In the genomic region with DNA sequence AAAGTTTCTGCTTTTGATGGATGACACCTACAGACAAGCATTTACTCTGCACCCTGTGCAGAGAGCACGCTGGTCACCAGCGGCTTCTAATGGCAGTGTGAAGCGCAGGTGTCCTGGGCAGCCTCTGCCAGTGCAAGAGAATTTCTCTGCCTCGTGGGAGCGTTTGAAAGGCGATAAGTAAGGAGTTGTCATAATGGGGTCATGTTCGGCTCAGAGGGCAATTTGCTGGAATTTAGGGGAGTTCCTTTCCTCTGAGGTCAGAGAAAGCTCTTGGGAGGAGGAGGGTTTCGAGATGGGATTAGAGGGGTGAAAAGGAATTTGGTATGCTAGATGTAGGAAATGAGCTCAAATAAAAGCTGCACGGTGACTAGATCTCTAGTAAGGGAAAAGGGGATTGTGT, we compare ENCODE assay signal across 16 mouse cellular contexts.
DNase-seq lines count a peak whose midpoint lies in the region; ATAC-seq and TF ChIP-seq lines count a peak whose summit lies in the region.
"Had no signal": no experiment of that assay in that cellular context is flagged by ENCODE, and none has a peak within 500 bp of the region (broad histone marks: within the 10 kb centered on the region; RNA-seq: fewer than 3 reads in every experiment).

No protein-coding gene starts in this region.

- TF ChIP-seq CTCF in midbrain, postnatal 0 days (IDR thresholded peaks at IDR 0.05), result no peak

- H3K9me3 ChIP-seq in heart, embryonic 12.5 days (replicated peaks), result no peaks in the 10 kb centered on the region
- no peaks in the 10 kb centered on the region for H3K9me3 ChIP-seq in midbrain, embryonic 10.5 days (replicated peaks)
- H3K9me3 ChIP-seq in midbrain, postnatal 0 days (ENCODE audit: low read length), result no peaks in the 10 kb centered on the region
- H3K9me3 ChIP-seq: lung, embryonic 15.5 days; neural tube, embryonic 12.5 days; stomach, embryonic 15.5 days had no signal

- peaks cover 3% of the 10 kb centered on the region; the same call in 1 of the 2 replicates for H3K4me1 ChIP-seq in heart, embryonic 12.5 days (replicated peaks)
- 0 out of 2 replicates have a peak, but pooled peaks cover 3% of the 10 kb centered on the region for H3K4me1 ChIP-seq in midbrain, embryonic 10.5 days
- no peaks in the 10 kb centered on the region for H3K4me1 ChIP-seq in midbrain, postnatal 0 days (ENCODE audit: insufficient read depth, low read length)
- H3K4me1 ChIP-seq: neural tube, embryonic 12.5 days; stomach, embryonic 15.5 days had no signal

- H3K4me2 ChIP-seq in heart, embryonic 12.5 days, result no peak overlapping the region
- H3K4me2 ChIP-seq in midbrain, postnatal 0 days (ENCODE audit: low read depth, low read length, poor library complexity, severe bottlenecking), result no peak overlapping the region
- H3K4me2 ChIP-seq: lung, embryonic 15.5 days; neural tube, embryonic 12.5 days; stomach, embryonic 15.5 days had no signal

- H3K9ac ChIP-seq in heart, embryonic 12.5 days, result no peak overlapping the region
- H3K9ac ChIP-seq in midbrain, postnatal 0 days (replicated peaks; ENCODE audit: low read length, poor library complexity, severe bottlenecking), result no peak overlapping the region
- H3K9ac ChIP-seq: lung, embryonic 15.5 days; neural tube, embryonic 12.5 days; stomach, embryonic 15.5 days had no signal

- DNase-seq in heart, adult 11 months, result peak; percentile 88
- peak; percentile 15 for DNase-seq in midbrain, embryonic 10.5 days (ENCODE audit: low spot score)
- DNase-seq in midbrain, postnatal 0 days (ENCODE audit: low spot score), result no peak
- peak; percentile 13 for DNase-seq in kidney, postnatal 10 days
- DNase-seq in retina, postnatal 7 days (ENCODE audit: low read depth, low spot score), result peak; percentile 3
- DNase-seq in spleen, postnatal 14 days (ENCODE audit: low spot score in 2 of 2), result no peak
- DNase-seq in MN1 (ENCODE audit: low spot score), result no peak
- DNase-seq: adrenal gland, adult 8-10 months; B cell, adult 2 months; cerebellum, adult 11 months had no signal

- H3K36me3 ChIP-seq in heart, embryonic 12.5 days, result no peaks in the 10 kb centered on the region
- H3K36me3 ChIP-seq in midbrain, embryonic 10.5 days, result no peaks in the 10 kb centered on the region
- H3K36me3 ChIP-seq in midbrain, postnatal 0 days (ENCODE audit: insufficient read depth, low read length), result no peaks in the 10 kb centered on the region
- H3K36me3 ChIP-seq: lung, embryonic 15.5 days; neural tube, embryonic 12.5 days; stomach, embryonic 15.5 days had no signal

- 43% methylated on average over 9 of the region's 9 CpGs for WGBS in heart, embryonic 12.5 days
- WGBS in midbrain, embryonic 10.5 days, result 63% methylated on average over 9 of the region's 9 CpGs
- 45% methylated on average over 9 of the region's 9 CpGs for WGBS in midbrain, postnatal 0 days

- H3K27ac ChIP-seq in heart, embryonic 12.5 days (ENCODE audit: poor library complexity, severe bottlenecking), result no peak overlapping the region
- no peak overlapping the region for H3K27ac ChIP-seq in midbrain, embryonic 10.5 days (replicated peaks)
- H3K27ac ChIP-seq in midbrain, postnatal 0 days (ENCODE audit: low read depth, low read length), result no peak overlapping the region
- H3K27ac ChIP-seq: lung, embryonic 15.5 days; neural tube, embryonic 12.5 days; stomach, embryonic 15.5 days had no signal

- no peak overlapping the region for H3K4me3 ChIP-seq in heart, embryonic 12.5 days
- no peak overlapping the region for H3K4me3 ChIP-seq in midbrain, embryonic 10.5 days
- no peak overlapping the region for H3K4me3 ChIP-seq in midbrain, postnatal 0 days (ENCODE audit: low read depth, low read length)
- H3K4me3 ChIP-seq: lung, embryonic 15.5 days; neural tube, embryonic 12.5 days; stomach, embryonic 15.5 days had no signal

- no peak for ATAC-seq in heart, embryonic 12.5 days (ENCODE audit: insufficient number of reproducible peaks, low FRiP score)
- ATAC-seq in midbrain, postnatal 0 days (ENCODE audit: low FRiP score), result no peak
- ATAC-seq: forebrain, embryonic 16.5 days; intestine, postnatal 0 days had no signal

- no peaks in the 10 kb centered on the region for H3K27me3 ChIP-seq in heart, embryonic 12.5 days (replicated peaks)
- H3K27me3 ChIP-seq in midbrain, embryonic 10.5 days (ENCODE audit: low read depth, poor library complexity, severe bottlenecking), result no peaks in the 10 kb centered on the region
- H3K27me3 ChIP-seq in midbrain, postnatal 0 days (ENCODE audit: insufficient read depth, low read length), result no peaks in the 10 kb centered on the region
- H3K27me3 ChIP-seq: lung, embryonic 15.5 days; neural tube, embryonic 12.5 days; stomach, embryonic 15.5 days had no signal

Comparison
In these comparisons a context has a peak if more than half of its experiments do, and no peak if none do; other contexts are left out.
1. DNase-seq: peak in heart, adult 11 months (single experiment), midbrain, embryonic 10.5 days (single experiment), kidney, postnatal 10 days (single experiment) and retina, postnatal 7 days (single experiment); none in midbrain, postnatal 0 days (single experiment), spleen, postnatal 14 days (0 of 2) and MN1 (single experiment).